Mouse (Mus musculus) bone marrow, adult 2 months (tissue): ENCODE data around the gene Kcnk16.

Experiments used
- CTCF ChIP-seq: fragments of 200-500 bp; IDR thresholded peaks from 2 replicates; pipeline ENCODE4 v1.5.1; 2011; ENCODE audit warnings: low read length, control low read depth; ENCODE audit not compliant: control insufficient read depth, insufficient read depth
- POLR2A ChIP-seq: fragments of 200-500 bp; IDR thresholded peaks from 2 replicates; pipeline ENCODE4 v1.6.1; 2011; ENCODE audit warnings: low read depth, mild to moderate bottlenecking, control low read depth, low read length, borderline replicate concordance; ENCODE audit not compliant: control insufficient read depth

DNA sequence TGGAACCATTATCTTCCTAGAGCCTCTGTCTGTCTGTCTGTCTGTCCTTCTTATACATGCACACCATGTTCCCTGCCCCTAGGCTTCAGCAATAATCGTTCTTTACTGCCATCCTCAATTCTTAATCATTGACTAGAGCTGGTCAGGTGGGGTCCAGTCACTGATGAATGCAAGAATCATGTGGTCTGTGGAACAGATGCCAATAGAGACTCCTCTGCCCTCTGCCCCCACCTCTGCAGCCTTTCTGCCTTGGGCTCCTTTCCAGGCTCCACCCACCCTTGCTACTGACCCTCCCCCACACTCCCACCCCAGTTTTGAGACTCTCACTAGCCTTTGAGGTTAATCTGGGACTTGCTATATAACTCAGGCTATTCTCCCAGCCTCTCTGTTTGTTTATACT lies 49.1 kb downstream of the Kcnk16 start:
- TF ChIP-seq POLR2A (no peak), CTCF (no peak)
